Mouse (Mus musculus): ENCODE data around the gene Smim4.
A peak's percentile ranks its signal among the peaks of the same experiment; 100 is the strongest.

Smim4 gene

GRCm38 (mm10) chr14:31138897-31139429 lies 10.2 kb upstream of the Smim4 start:
- DNase-seq (ENCODE audit: low spot score) = no peak

- no peak for DNase-seq (ENCODE audit: low spot score)
Observed at GRCm38 (mm10) chr14:31138219-31138896, 9.6 kb upstream of the Smim4 start.

DNA sequence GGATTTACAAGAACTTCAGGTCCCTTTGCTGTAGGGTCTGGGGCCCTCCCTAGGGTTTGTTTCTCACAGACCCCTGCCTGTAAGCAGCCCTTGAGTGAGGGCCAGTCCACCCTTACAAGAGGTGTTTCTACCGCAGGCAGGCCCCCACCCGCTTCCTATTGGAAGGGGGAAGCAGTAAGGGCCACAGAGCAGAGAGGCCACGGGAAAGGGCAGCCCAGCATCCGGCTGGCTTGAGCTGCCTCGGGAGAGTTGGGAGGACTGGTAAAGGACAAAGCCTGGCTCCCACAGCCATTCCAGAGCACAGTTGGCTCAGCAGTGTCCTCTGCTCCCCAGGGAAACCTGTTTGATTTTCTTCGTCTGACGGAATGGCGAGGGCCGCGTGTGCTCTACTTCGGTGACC lies 9.0 kb upstream of the Smim4 start:
- no peak for DNase-seq (ENCODE audit: low spot score)

DNA sequence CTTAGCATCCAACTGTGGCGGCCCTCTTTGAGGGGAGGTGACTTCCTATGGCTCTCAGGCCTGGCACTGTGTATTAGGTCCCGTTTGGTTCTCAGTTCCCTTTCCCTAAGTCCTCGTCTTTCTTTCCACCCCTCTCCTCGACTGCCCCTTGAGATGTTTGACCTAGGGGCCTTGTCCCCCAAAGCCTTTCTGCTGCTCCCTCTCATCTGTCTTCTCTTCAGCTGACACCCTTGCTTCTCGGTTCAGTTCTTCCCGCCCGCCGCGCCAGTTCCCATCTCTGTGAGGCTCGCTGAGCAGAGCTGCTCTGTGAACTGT lies 8.5 kb upstream of the Smim4 start:
- DNase-seq (ENCODE audit: low spot score) = no peak

DNA sequence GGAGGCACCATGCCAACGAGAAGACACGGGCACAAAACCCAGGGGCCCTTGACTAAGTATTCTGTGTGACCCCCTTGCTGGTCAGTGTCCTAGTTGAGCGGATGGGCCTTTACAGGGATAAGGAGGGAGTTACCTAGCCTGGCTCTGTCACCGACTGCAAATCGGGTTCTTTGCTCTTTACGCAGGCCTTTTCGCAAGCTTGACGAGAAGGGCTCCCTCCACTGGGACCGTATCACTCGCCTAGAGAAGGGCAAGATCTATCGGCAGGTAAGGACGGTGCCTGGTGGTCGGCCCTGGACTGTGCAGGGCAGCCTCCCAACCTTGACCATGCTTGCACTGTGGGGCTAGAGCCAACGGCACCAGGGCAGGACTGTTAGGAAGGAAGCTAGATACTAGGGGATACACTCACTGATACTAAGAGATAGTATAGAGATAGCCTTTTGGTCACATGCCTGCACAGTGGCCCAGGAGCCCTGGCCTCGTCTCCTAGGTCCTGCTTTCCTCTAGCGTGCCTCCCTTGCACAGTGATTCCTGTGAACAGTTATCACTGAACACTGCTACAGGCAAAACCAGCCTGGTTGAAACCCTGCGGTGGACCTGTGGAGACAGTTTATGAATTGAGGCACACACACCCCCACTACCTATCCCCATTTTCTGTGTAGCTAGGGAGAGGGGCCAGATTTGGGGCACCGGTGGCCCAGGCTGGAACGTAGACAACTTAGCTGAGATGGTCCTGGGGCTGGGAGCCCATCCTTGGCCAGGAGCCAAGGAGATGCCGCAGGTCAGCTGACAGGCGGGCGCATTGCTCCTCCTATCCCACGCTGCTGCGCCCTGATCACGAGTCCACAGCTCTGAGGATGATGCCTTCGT lies 7.9 kb upstream of the Smim4 start:
- DNase-seq (ENCODE audit: low spot score) = no peak

GRCm38 (mm10) chr14:31135495-31136410 lies 7.0 kb upstream of the Smim4 start:
- DNase-seq (ENCODE audit: low spot score) = no peak

GRCm38 (mm10) chr14:31134015-31135000 lies 5.6 kb upstream of the Smim4 start:
- DNase-seq (ENCODE audit: low spot score) = no peak

- no peak for DNase-seq (ENCODE audit: low spot score)
Observed at GRCm38 (mm10) chr14:31133023-31133665, 4.4 kb upstream of the Smim4 start.

GRCm38 (mm10) chr14:31132491-31132975 lies 3.8 kb upstream of the Smim4 start:
- no peak for DNase-seq (ENCODE audit: low spot score)

GRCm38 (mm10) chr14:31132031-31132430 lies 3.3 kb upstream of the Smim4 start:
- peak; percentile 73 for DNase-seq (ENCODE audit: low spot score)

DNA sequence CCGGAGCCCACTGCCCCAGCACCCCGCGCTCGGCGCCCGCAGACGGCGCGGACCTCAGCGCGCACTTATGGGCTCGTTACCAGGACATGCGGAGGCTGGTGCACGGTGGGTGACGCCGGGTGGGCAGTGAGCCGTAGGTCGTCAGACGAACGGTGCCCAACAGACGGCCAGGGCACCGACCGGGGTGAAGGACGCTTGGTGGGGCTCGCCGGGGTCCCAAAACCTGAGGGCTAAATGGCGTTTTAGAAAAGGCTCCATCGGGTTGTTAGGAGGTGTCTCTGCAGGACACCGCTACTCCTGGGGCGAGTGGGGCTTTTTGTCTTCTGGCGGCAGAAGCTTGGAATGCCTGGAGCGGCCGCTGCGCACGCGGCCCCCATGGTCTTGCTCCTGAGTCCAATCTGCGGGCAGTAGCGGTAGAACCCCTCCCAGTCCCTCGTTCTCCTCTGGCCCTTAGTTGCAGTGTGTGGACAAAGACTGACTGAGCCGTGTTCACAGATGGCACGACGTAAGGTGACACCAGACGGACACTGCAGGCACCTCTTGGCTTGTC lies 2.6 kb upstream of the Smim4 start:
- DNase-seq (ENCODE audit: low spot score) = peak; percentile 44

GRCm38 (mm10) chr14:31130236-31131220 lies 1.8 kb upstream of the Smim4 start, which contains the start of gene Nt5dc2:
TSS of gene Nt5dc2 (plus strand) at chr14:31131053.
- DNase-seq (ENCODE audit: low spot score) = peak; percentile 93

DNA sequence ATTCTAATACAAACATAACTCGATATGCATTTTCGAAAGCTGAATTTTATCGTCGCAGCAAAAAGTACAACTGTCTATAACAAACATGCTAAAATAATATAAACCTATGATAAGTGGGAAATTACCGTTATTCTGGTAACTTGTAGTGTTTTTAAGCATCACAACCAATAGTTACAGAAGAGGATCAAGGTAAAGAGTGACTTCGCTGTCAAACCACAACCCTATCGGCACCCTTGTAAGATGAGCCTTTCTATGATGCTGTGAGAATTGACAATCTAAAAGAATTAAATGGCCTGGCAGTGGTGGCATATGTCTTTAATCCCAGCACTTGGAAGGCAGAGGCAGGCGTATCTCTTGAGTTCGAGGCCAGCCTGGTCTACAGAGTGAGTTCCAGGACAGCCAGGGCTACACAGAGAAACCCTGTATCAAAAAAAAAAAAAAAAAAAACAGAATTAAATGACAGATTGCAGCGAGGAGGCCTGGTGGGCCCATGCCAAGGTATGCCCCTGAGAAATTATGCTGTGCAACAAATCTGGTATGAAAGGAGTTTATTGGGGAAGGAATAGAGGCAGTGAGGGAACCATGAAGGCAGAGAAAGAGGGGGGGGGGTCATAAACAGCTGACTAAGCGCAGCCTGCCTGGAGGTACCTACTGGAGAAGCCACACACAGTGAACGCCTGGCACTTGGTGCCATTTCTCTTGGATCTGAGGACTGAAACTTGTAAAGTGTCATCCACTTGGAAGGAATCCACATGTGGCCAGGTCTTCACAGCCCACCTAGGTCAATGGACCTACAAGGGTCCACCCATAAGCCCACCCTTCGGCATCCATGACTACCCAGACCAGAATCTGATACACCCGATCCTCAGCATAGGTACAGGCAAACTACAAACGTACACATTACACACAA lies 825 bp upstream of the Smim4 start:
- no peak for DNase-seq (ENCODE audit: low spot score)

DNA sequence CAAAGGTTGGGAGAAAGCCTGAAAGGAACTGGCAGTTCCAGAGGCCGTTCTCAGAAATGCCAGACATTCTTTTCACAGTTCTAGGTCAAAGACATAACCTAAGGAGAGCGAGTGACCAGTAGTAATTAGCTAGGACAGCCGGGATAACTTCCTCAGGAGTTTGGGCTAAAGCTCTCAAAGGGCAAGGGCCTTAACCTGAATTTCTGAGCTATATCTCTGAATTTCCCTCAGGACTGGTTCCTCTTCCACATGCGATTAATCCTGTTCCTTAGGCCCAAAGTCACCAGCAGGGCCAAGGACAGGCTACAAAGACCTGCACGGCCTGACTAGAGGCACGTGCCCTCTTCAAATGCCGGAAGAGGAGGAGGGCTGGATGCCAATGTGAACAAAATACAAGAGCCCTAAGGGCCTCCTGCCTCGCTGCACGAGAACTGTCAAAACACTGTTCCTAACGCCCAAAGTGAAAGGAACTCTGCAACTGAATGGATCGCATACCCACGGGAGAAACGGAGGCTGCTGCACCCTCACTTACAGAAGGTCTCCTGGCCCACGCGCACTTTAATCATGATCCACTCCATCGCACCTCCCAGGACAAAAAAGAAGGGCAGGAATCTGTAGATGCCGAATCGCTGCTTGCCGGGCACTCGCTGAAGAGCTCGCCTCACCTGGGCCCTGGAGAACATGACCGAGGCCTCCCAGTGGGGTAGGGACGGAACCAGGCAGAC lies 493 bp downstream of the Smim4 start:
- DNase-seq (ENCODE audit: low spot score) = peak; percentile 61

- DNase-seq (ENCODE audit: low spot score) = no peak
Observed at GRCm38 (mm10) chr14:31126826-31127225, 1.9 kb downstream of the Smim4 start.

- DNase-seq (ENCODE audit: low spot score) = no peak
Observed at GRCm38 (mm10) chr14:31125106-31126075, 3.4 kb downstream of the Smim4 start.
